Mouse (Mus musculus) monocyte, adult 2 months (primary cell): ENCODE measurements around the gene Spag9.

Source experiments
- DNase-seq, 2 experiments: peaks; one replicate each; pipeline ENCODE4 v3.0.0; 2022; ENCODE audit warnings: low spot score in 2 of 2, low read depth in 1 of 2

Spag9 gene

DNA sequence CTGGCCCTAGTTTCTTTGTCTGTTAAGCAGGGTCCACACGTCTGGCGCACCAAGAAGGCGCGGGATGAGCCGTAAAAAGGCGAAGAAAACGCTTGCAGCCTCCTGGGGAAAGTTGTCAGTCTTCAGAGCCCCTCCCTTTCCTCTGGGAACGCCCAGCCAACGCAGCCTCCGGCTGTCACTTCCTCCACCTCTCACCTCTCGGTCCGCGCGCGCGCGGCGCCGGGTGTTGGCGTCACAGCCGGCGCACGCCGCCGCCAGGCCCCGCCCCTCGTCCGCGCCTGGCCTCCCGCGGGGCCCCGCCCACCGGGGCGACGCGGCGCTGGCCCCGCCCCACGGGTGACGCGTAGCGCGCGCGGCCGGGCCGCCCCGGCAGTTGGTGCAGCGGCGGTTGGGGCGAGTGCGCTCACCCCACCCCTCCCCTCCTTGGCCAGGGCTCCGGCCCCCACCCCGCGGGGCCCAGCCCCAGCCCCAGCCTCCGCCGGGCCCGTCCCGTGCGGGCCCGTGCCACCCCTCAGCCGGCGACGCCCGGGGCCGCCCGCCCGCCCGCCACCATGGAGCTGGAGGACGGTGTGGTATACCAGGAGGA, at the start of gene Spag9:
TSS of gene Spag9 (plus strand) at position 372 of the 586 bp plus-strand sequence.
- DNase-seq: peak; percentile 88 to 92

- no peak for DNase-seq
These were observed 46.9 kb upstream of the Spag9 start for GRCm38 (mm10) chr11:93948887-93949567.

DNA sequence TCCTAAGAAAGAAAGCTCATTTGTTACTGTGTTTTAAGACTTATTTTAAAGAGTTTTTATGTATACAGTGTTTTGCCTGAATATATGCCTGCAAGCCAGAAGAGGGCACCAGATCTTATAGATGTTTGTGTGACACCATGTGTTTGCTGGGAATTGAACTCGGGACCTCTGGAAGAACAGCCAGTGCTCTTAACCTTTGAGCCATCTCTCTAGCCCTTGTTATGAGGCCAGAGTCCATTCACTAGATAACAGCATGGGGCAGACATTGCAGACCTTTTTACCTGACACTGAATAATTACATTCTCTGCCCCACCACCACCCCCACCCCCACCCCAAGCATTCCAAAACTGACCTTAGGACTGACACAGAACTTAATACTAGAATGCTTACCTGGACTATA, 45.8 kb upstream of the Spag9 start:
- no peak for DNase-seq

- no peak for DNase-seq
These were observed 43.5 kb upstream of the Spag9 start for GRCm38 (mm10) chr11:93952376-93952775.

GRCm38 (mm10) chr11:93954738-93955255, 41.1 kb upstream of the Spag9 start:
- no peak for DNase-seq

- peak; percentile 78 to 84 for DNase-seq
These were observed 40.4 kb upstream of the Spag9 start for GRCm38 (mm10) chr11:93955256-93956150.

- DNase-seq: no peak
These were observed 39.7 kb upstream of the Spag9 start, which contains the start of gene Nme2 for GRCm38 (mm10) chr11:93956159-93956558. Nme2 (minus strand) TSS chr11:93956259.

DNA sequence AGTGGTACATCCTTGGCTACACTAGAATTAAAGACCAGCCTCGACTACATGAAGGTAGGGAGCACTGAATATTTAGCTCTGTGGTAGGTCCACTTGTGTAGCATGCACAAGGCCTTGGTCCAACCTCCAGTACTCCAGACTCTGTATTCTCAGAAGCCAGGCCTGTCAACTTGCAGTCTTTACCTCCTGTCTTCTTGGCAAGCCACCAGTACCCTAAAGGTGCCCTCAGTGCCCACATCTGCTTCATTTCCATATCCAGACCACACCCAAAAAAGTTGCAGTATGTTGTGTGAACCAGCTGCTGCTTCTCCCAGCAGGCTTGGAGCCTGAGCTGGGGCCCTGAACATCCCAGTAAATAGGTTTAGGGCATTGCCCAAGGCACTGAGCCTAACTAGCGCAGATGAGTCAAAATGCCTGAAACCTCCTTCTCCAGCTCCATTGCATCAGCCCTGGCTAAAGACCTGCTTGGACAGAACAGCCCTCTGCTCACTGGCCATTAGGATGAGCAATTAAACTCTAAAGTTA, 38.8 kb upstream of the Spag9 start:
- DNase-seq: no peak

DNA sequence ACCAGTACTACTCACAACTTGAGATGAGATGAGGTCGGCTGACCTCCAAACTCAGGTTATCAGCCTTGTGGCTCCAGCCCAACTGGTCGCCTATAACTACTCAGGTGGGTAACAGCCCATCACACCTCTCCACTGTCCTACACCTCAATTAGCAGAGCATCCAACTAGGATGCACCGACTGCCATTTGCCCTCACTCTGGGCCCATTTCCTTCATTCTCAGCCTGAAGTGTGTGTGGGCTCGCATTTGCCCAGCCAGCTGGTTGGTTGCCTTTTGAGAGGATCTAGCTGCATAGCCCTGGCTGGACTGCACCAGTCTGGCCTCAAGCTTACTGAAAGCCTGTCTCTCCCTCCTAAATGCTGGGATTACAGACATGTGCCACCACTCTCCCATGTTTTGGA, 38.1 kb upstream of the Spag9 start:
- DNase-seq: no peak

DNA sequence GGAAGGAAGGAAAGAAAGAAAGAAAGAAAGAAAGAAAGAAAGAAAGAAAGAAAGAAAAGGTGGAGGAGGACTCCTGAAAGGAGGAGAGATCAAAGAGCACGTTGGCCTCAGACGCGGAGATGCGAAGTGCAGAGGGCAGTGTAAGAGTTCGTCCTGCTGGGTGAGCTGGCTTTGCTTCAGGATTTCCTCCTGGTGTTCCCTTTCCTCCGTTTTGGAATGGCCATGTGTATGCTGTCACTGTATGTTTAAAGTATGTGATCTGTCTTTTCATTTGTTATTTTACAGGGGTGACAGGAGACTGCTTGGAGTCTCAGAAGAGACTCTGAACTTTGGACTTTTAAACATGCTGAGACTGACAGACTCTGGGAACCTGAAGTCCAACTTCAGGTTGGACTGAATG, 34.4 kb upstream of the Spag9 start:
- DNase-seq: no peak

GRCm38 (mm10) chr11:93963013-93963412, 32.9 kb upstream of the Spag9 start:
- peak; percentile 34 to 59 for DNase-seq

DNA sequence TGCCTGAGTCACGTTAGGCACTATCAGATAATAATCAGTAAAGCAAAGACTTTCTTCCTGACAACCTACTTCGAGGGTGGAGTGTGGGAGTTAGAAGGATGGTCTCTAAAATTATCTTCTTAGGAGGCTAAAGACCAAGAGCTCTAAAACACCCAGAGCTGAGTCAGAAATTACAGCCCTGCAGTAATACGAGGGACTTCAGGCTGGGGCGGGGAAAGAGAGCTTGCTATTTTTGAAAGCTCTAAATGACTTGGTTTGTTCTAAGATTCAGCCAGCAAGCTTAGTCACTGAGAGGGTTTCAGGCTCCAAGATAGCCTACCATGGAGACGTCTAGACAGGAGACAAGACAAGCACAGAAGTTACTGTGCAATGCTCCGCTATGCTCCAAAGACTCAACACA, 30.5 kb upstream of the Spag9 start:
- no peak for DNase-seq

DNA sequence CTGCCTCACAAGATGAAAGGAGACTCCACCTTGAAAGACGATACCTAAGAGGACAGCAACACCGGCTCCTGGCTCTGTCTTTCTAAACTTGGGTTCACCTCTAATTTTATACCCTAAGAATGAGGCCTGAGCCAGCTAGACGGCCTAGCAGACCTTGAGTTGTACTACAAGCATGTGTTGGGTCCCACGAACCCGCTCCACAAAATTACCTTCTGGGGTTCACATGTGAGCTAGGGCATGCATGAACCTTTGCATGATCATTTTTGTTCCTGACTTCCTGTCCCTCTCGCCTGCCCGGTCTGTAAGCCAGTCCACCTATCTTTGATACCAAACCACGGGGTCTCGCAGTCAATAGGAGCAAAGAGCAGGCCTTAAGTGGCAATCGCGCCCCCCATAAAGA, 28.5 kb upstream of the Spag9 start:
- DNase-seq: no peak

- peak; percentile 91 to 97 for DNase-seq
These were observed 27.7 kb upstream of the Spag9 start, which contains the start of the genes Gm20390 and Nme1 for GRCm38 (mm10) chr11:93968005-93968847. Gm20390 (minus strand) TSS chr11:93968293. Nme1 (minus strand) TSS chr11:93968521.

DNA sequence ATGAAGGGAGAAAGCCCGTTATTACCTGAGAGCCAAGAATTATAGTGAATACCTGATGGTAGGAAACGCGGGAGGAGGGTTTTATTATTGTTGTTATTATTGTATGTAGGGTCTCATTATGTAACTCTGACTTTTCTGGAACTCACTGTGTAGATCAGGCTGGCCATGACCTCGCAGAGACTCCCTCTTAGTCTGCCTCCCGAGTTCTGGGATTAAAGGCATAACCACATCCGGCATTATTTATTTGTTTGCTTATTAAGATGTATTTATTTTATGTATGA, 27.1 kb upstream of the Spag9 start:
- no peak for DNase-seq

DNA sequence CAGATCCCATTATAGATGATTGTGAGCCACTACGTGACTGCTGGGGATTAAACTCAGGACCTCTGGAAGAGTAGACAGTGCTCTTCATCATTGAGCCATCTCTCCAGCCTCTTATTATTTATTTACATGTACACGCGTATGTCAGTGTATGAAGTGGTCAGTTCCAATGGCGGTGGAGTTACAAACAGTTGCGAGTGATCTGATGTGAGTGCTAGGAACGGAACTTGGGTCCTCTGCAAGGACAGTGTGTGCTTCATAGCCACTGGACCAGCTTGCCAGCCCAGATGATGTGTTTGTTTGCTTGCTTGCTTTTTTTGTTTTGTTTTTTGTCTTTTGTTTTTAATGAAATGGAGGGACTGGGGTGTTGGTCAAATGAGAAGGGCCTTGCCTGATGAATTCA, 26.7 kb upstream of the Spag9 start:
- no peak for DNase-seq

DNA sequence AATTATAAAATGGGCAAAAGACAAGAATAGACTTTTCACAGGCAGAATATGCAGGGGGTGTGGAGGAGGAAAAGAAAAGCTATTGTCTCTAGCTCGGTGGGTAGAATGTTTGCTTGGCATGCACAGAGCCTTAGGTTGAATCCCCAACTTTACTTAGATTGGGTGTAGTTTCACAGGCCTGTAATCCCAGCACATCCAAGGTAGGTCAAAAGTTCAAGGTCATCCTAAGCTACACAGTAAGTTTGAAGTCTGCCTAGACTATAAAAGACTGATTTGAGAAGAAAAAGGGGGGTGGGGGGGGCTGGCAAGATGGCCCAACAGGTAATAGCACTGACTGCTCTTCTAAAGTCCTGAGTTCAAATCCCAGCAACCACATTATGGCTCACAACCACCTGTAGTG, 26.1 kb upstream of the Spag9 start:
- DNase-seq: no peak

DNA sequence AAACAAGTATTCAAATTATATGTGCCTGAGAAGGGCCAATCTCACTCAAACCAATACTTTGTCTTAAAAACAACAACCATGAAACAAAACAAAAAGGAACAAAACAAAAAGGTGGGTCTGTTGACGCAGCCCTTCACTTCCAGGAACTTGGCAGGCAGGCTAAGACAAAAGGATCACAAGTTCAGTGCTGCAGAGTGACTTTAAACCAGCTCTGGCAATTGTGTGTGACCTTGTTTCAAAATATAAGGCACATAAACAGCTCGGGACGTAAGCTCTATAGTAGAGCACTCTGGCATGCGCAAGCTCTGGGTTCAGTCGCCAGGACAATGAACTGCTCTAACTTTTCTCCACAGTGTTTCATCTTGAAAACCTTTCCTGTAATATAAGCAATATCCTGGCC, 22.9 kb upstream of the Spag9 start:
- DNase-seq: no peak

DNA sequence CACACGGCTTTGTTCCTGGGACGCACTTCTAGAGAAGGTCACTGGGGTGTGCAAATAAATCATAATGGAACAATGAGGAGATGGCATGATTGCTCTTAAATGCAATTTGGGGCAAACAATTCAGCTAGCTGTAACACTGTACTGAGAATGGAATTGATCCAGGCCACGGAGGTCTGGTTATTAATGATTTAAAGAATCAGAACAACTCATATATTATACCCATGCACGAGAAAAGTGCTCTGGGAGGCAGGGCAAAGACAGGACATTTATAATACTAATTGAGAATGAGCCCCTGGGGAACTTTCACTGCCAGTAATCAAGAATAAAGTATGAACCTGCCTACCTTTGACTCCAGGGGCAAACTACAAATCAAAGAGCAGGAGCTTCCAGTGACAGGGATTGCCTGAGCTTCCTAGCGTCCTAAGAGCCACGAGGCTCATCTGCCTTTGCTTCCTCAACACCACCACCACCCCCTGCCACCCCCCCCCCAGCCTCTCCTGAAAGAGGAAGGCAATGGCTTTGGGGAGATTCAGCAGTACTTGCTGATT, 16.3 kb upstream of the Spag9 start:
- no peak for DNase-seq

DNA sequence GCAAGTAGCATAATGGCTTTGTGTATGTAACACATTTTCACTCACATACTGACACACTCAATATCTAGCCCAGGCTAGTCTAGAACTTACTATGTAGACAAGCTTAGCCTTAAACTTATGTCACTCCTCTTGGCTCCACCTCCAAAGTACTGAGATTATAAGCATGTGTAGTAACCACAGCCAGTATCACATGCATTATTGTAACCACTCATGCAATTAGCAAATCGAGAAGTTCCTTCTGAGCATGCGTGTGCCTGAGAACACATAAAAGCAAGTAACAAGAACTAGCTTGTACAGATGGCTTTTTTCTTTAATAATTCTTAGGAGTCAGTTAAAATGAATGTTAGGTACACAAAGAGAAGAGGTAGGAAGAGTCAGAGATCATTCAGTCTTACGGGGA, 11.3 kb upstream of the Spag9 start:
- peak in 1 of 2 experiments; percentile 7 for DNase-seq
